Mouse (Mus musculus) gastrocnemius, adult 8-10 months (tissue): ENCODE results near the gene Cds2. TPM values are rescaled to one million over a fixed set of nuclear protein-coding genes. Genes with fewer than 3 reads are reported as not detected.
"Not testable (repeated sequence)": the region's sequence is repeated elsewhere in the genome, so short reads cannot be mapped to it uniquely, and the experiment has no call there.

Source experiments
- DNase-seq, 2 experiments: peaks; one replicate each; pipeline ENCODE4 v3.0.0; 2022; ENCODE audit warnings: low spot score in 2 of 2
- total RNA-seq, 4 experiments: library from RNA; stranded (reverse); gene quantifications; 2 replicates each; pipeline ENCODE4 v1.2.4; 2022

Cds2 gene
- total RNA-seq, 4 experiments from 2014 or later: 13.4 to 20.7 (median 15.7) TPM

DNA sequence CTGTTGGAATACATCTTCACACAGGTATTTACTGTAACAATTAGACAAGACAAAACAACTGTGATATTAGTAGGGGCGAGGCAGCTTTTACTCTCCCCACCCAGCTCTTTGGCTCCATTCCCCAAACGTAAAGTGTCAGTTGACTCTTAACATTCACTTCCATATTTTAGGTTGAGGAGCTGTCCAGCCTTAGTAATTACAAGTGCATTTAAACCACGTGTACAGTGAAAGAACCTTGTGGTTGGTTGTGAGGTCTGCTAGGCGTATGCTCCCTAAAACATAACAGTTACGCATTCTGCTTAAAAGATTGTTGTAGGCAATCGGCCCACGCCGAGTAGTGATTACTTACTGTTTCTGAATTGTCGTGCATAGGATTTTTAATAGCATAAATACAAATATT is 2.2 kb downstream of the Cds2 start:
- no peak for DNase-seq

DNA sequence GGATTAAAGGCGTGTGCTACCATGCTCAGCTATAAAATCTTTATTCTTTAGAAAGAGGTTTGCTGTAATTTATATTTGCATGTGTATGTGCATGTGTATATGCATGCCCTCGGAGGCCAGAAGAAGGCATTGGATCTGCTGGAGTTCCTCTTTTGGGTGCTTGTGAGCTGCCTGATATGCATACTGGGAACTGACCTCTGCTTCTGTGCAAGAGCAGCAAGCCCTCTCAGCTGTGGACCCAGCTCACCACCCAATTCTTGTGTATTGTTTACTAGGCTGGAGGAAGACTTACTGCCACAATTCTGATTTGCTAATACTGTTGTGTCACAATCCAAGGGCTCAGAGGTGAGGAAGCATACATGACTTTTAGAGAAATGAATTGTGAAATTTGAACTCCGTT is 3.1 kb downstream of the Cds2 start:
- no peak for DNase-seq

DNA sequence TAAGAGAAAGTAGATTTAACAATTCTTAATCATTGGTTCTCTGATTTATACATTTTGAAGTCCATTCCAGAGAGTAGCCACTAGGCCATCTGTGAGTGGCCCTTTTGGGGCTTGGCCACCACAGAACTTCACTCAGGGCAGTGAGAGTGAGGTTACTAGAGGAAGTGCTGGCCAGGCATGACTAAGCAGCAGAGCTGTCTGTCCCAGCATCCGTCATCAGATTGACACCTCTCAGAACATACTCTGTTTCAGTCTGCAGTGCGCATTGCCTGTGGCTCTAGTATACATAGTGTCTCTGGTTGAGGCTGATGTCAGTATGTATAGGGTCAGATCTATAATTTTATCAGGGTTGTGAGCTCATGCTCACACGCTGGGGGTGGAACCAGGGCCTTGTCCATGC is 6.3 kb downstream of the Cds2 start:
- no peak for DNase-seq

DNA sequence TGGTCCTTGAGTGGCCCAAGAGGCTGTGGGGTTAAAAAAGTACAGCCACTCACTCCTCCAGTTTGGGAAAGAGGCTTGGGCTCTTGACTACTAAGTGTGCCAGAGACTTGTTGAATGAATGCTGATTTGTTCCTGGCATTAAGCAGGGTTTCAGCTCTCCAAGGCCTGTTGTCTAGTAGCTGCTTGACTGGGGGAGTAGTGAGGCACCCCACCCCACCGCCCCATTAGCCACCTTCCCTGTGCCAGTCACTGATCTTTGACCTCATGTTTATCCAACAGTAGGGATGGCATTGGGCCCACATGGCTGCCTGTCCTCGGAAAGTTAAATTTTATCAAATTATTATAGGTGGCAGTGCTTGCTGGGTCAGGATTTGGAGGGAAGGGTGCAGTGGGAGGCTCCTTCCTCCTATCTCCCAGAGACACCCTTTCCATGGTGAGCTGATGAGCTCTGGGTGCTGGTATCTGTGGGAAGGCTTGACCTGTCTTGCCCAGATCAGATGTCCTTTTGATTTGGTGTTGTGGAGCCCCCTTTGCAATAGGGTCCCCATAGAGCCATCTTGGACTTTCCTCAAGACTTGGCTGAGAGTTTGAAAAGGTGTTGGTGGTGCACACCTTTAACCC is 7.5 kb downstream of the Cds2 start:
- no peak for DNase-seq

DNA sequence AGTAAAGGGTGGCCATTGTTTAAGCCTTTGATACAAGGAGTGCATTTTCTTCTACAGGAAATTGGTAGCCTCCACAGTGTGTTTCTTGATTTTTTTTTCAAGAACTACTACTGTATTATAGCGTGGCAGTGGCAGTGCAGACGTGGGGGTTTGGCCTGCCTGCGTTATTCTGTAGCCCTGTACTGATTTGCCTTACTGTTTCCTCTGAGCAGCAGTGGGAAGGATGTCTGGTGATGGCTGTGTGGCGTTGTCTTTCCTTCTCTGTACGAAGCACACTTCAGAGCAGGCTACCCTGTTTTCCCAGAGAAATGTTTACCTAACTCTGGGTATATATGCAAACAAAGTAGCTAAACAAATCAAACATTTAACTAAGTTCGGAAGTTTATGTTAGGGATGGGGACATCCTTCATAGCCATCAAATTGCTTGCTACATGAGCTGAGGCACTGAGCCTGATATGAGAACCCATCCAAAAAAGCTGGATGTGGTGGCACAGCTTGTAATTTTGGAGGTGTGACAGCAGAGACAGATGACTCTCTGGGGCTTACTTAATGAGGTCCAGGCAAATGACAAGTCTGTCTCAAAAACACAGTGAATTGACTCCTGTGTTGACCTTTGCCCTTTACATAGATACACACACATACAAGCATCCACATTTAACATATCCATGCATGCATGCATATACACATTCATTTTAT is 9.9 kb downstream of the Cds2 start:
- DNase-seq: no peak

DNA sequence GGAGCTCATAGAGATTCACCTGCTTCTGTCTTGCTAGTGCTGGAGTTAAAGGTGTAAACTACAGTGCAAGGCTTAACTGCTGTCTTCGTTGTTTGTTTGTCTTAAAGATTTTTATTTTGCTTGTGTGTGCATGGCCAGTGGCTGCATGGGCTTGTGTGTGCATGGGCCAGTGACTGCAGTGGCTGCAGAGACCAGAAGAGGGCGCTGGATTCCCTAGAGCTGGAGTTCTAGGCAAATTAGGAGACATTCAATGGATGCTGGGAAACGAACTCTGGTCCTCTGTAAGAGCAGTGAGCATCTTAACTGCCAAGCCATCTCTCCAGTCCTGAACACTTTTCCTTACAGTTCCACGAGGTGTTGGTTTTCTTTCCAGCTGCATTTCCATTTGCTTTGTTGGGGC is 12.6 kb downstream of the Cds2 start:
- DNase-seq: no peak

DNA sequence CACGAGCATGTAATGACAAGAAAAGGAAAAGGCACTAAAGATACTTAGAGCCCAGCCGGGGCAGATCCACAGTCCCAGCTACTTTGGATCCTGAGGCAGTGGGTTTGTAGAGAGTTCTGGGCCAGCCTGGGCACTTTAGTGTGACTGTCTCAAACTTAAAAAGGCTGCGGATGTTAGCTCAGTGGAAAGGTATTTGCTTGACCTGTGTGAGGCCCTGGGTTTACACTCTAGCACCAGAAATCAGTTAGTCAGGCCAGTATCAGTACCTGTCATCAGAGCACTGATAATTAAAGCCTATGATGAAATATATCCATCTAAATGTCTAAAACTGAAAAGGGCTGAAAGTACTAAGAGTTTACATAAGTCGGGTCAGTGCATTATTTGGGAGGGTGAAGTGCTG is 13.3 kb downstream of the Cds2 start:
- DNase-seq: no peak

DNA sequence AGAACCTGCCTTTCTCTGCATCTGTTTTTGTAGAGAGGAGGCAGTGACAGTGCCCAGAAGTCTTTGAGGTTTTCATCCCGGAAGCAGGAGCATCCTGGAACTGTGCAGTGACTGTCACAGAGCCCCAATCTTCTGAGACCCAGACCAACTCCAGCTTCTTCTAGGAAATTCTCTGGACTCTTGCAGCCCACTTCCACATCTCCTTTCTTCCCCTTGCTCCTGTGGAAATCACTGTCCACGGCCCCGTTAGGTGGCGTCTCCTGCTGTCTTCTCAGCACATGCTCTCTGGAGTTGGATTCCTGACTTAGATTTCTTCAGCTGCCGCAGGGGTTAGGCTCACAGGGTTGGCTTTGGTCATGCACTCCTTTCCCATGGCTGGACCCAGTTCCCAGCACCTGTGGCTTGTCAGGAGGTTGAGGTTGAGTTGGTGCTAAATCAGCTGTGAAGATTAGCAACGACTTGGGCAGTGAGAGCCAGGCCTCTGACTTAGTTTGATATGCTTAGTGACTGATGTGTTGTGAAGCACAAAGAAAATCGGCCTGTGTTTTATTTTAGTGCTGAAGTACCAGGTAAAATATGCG is 15.4 kb downstream of the Cds2 start:
- DNase-seq: no peak

DNA sequence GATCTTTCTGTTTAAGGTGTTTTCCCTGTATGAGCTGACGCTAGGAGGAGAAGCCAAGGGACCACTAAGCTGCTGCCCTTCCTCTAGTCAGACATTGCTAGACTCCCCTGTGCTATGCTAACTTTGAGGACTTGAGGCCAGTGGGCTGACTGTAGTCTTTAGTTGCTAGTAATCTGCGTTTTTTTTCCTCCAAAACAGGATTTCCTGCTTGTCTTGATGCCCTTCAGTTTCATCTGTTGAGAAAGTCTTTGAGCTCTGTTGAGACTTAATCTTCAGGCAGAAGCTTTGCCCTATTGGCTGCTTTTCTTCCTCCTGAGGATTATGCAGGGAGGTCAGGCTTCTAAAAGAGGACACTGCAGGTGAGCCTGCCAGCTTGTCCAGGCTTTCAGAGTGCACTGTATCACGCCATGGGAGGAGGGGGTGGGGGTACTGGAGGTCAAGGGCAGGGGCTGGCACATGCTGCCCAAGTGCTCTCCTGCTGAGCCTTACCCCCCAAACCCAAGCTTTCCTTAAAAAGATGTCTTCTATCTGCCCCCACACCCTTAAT is 16.5 kb downstream of the Cds2 start:
- DNase-seq: no peak

DNA sequence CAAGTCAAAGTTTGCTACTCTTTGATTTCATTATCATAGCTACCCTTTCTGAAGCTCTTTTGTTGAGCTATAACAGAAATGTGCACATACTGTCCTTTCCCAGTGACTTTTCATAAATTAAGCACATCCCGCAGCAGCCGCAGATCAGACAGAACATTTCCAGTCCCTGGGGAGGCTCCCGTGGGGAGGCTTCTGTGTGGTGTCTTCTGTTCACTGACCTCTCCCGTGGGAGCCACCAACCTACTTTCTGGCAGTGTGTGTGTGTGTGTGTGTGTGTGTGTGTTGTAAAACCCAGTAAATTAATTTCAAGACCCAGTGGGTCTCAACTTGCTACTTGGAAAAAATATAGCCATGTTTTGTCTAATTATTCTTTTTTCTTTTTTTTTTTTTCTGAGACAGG is 17.0 kb downstream of the Cds2 start:
- no peak for DNase-seq

DNA sequence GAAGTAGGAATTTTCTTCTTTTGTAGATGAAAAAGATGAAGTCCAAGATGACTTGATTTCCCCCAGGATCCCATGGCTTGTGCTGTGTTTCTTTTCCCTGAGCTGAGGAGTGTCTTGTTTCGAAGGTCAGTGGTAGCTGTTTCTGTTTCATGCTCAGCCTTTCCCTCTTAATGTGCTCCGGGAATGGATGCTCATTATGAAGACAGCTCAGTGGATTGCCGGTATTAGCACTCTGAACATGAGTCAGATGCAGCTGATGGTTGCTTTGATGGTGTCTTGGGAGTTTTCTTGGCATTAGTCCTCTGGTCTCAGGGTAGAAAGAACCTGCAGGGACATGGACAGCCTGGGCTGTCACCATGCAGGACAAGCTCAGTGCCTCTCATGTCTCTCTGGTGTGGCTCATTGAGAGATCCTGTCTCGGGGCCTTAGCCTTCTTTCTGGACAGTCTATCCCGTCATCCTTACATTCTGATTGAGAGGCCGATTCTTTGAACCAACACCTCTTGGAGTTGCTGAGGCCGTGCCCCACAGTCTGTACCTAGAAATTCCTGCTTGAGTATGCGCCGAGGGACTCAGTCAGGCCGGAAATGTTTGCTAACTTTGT is 17.7 kb downstream of the Cds2 start:
- no peak for DNase-seq

DNA sequence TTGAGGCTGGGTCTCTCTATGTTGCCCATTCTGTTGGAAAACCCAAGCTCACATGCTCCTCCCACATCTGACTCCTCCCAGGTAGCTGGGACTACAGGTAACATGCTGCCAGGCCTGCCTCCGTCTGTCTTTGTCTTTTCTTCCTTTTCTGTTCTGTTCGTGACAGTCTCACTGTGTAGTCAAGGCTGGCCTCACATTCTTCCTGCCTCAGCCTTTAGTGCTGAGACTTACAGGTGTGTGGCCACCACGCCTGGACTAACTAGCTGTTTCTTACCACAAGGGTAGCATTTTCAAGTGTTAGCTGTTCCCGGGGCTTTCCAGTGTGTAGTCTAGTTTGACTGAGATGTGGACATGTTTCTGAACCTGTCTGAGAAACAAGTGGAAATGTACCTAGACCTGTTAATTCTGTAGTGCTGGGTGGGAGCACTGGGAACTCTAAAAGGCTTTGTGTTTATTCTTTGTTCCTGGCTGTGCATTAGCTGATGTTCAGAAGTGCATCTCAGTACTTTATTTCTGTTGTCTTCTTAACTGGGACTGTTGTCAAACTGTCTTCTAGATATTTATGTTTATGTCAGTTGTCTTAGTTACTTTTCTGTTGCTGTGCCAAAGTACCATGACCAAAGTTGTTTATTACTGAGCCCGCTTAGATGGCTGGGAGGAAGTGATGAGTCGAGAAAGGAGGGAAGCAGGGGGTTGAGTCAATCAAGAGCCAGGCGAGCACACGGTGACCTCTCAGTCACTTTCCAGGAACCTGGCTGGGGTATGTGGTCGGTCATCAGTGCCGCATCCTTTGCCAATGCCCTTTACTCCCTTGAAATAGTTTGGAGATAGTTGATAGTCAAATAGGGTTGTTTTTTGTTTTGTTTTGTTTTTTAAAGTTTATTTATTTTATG is 18.9 kb downstream of the Cds2 start:
- DNase-seq: no peak

DNA sequence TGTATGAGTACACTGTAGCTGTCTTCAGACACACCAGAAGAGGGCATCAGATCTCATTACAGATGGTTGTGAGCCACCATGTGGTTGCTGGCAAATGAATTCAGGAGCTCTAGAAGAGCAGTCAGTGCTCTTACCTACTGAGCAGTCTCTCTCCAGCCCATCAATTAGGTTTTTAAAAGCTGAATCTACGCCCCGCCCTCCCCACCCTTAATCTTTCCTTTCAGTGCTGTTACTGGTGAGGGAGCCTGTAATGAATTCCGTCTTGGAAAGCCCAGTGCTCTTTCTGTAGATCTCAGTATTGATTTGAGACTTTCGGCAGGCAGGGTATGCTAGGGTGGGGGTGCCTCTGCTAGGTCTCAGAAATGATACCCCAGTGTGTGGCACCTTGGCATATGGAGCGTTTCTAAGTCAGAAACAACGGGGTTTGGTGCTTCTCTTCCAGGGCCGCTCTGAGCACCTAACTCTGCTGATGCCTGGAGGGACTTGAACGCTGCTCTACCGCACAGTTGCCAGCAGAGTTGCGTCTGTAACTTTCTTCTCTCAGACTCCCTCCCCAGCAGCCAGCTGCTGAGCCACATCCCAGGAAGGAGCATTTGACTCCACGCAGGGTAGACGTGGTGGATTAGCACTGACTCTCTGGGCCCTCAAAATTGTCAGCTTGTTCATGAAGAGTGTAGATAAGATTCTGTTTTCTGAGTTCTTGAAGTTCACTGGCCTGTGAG is 19.7 kb downstream of the Cds2 start:
- DNase-seq: no peak

DNA sequence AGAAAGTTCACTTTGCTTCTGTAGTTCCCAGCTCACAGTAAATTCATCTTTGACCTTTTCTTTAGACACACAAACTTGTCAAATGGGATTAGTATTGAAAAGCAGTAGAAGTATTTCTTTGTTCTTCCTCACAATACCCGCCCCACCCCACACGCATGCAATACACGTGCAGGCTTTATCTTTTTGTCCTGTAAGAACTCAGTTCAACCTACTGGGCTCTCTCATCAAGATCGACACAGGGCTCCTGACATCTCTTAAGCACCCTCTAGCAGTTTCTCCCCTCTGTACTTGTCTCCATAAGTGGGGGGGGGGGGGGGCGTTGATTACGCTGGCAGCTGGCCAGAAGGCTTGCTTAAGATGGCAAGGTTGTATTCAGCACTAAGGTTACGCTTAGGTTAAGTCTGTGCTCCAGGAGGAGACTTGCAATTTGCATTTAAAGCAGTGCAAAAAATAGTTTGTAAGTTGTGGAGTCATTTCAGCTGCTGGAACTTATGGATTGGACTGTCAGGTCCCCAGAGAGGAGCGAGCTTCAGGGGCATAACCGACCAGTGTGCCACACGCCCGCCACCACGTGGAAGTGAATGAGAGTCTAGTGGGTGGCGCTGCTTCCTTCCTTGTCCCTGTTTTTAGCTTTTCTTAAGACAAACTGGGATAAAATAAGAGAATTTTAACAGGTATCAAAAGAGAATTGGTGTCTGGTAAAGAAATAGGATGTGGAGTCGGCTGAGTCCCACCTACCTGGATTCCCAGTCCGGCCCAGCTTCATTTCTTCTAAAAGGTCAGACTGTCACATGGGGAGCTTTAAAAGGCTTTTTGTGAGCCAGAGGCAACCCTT is 20.5 kb downstream of the Cds2 start:
- DNase-seq: no peak

DNA sequence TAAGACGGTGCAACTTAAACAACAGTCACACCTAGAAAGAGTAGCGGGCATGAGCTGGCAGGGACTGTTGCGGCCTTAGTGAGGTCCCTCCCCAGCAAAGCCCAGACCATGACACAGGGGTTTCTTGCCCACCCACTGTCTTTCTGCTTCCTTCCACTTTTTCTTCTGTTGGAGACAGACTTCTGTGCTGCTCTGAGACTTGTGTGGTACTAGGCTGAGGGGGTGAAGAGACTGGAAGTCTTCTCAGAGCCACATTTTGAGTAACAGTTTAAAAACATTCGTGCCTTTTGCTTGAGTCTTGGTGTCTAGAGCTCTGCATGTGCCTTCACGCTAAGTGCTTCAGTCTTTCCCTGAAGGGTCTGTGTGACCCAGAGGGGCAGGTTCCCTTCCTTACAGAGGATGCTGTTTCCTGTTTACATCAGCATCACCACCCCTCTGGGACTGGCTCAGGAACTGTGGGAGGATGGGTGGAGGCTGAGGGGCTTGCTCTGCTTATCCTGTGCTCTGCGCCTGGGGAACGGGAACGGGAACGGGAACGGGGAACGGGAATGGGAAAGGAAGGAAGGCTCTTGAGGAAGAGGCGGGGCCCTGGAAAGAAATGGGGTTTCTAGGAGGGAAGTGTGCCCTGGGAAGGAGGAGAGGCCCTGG is 21.7 kb downstream of the Cds2 start:
- no peak for DNase-seq

DNA sequence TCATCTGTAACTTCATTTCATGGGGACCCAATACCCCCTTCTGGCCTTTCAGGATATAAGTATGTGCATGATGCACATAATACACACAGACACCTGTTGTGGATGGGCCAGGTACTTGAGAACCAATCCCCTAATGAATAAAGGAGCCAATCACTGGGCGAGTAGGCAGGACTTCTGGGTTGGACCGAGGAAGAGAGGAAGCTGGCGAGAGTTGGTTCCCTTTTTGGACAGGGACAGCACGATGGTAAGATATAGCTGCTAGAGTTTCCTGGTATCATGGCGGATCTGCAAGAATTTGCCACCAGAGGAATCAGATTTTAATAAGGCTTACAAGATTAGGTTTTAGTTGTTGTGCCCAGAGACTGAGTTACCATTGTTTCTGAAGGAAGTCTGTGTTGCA is 22.8 kb downstream of the Cds2 start:
- not testable (repeated sequence) for DNase-seq

DNA sequence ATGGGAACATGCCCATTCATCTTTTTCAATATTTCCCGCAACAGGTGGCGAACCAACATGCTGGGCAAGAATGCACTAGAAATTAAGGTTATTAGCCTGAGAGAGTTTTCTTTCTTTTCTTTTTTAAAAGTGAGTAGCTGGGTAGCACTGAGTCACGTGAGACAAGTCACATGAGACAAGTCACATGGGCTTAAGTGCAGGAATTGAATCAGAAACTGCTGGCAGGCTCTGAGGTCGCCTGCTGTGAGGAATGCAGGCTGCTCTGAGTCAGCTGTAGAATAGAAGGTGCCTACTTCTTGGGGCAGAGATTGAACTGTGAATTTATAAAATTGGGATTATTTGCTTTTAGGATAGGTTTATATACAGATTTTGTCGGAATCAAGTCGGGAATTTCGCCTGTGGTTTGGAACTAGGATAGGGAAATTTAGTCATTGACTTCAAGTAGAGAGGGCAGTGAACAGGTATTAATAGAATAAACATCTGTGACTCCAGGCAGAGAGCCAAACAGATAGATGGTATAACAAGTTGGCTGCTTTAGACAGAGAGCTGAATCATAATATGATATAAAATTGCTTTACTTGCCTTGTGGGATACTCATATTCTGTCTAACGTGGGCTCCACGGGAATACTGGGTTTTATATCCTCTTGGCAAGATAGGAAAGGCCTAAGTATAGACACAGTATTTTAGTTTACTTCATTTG is 23.6 kb downstream of the Cds2 start:
- DNase-seq: no peak

DNA sequence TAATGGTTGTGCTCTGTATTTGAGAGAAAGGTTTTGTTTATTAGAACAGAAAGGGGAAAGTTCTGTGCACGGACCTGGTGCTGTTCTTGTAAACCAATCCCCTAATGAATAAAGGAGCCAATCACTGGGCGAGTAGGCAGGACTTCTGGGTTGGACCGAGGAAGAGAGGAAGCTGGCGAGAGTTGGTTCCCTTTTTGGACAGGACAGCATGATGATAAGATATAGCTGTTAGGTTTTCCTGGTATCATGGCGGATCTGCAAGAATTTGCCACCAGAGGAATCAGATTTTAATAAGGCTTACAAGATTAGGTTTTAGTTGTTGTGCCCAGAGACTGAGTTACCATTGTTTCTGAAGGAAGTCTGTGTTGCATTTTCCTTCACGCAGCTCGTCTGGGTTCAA is 26.3 kb downstream of the Cds2 start:
- DNase-seq: not testable (repeated sequence)

DNA sequence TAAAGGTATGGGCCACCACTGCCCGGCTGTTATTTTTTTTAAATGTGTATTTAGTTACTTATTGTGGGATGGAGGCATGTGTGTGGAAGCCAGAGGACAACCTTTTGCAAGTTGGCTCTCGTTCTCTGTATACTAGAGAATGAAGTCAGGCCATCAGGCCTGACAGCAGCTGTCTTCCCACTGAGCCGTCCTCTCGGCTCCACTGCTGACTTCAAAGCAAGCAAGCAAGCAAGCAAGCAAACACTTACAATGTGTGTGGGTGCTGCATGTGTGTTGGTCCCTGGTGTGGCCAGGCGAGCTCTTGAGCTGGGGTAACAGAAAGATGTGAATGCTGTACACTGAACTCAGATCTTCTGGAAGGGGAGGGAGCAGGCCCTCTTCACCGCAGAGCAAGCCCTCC is 27.9 kb downstream of the Cds2 start:
- no peak for DNase-seq
